Mouse (Mus musculus) stomach, embryonic 14.5 days (tissue): ENCODE measurements around the gene Camta2. TPM values are rescaled to one million over a fixed set of nuclear protein-coding genes. Genes with fewer than 3 reads are reported as not detected.
A peak's percentile ranks its signal among the peaks of the same experiment; 100 is the strongest.

Experiments used
- ATAC-seq: fragments of 200-750 bp; cut with Nextera tagmentation; 2 replicates; pipeline ENCODE4 v1.8.0; 2017; ENCODE audit warnings: low read depth, moderate TSS enrichment; ENCODE audit not compliant: insufficient number of reproducible peaks, insufficient read depth, low FRiP score
- H3K27ac ChIP-seq: fragments of 300-500 bp; sonication (generic); 2 replicates; pipeline ENCODE4 v1.5.1; 2014; ENCODE audit warnings: mild to moderate bottlenecking, low read length, moderate library complexity, mixed read lengths
- H3K27me3 ChIP-seq: fragments of 300-500 bp; sonication (generic); 2 replicates; pipeline ENCODE4 v1.6.1; 2014; ENCODE audit warnings: low read length, control low read depth, mixed read lengths; ENCODE audit not compliant: control insufficient read depth, insufficient read depth
- H3K36me3 ChIP-seq: fragments of 300-500 bp; sonication (generic); 2 replicates; pipeline ENCODE4 v1.6.1; 2014; ENCODE audit warnings: mild to moderate bottlenecking, control low read depth, low read length, moderate library complexity, mixed read lengths; ENCODE audit not compliant: control insufficient read depth, insufficient read depth
- H3K4me1 ChIP-seq: fragments of 300-500 bp; sonication (generic); 2 replicates; pipeline ENCODE4 v1.6.1; 2014; ENCODE audit warnings: low read length, control low read depth, mixed read lengths; ENCODE audit not compliant: control insufficient read depth, insufficient read depth
- H3K4me2 ChIP-seq: fragments of 300-500 bp; sonication (generic); replicated peaks from 2 replicates; pipeline ENCODE4 v1.6.1; 2014; ENCODE audit warnings: low read depth, low read length, control low read depth
- H3K4me3 ChIP-seq: fragments of 300-500 bp; sonication (generic); 2 replicates; pipeline ENCODE4 v1.5.1; 2014; ENCODE audit warnings: low read depth, low read length, control low read depth
- H3K9ac ChIP-seq: fragments of 300-500 bp; sonication (generic); replicated peaks from 2 replicates; pipeline ENCODE4 v1.6.1; 2014; ENCODE audit warnings: low read depth, mild to moderate bottlenecking, control low read depth, low read length, moderate library complexity, mixed read lengths
- H3K9me3 ChIP-seq: fragments of 300-500 bp; sonication (generic); 2 replicates; pipeline ENCODE4 v1.6.1; 2016; ENCODE audit warnings: low read depth, low read length, control low read depth; ENCODE audit not compliant: control insufficient read depth
- WGBS: fragments of 180-500 bp; shearing (Covaris S2); extraction: QIAGEN DNeasy Blood & Tissue Kit; methylation state at CpG from one replicate; pipeline ENCODE4 v1.1.7; 2014; 5-methylcytosine and 5-hydroxymethylcytosine counted together
- polyA plus RNA-seq: library from polyadenylated mRNA; unstranded; fragments of >200 nt; fragmentation: Nextera tagmentation; extraction: Ambion mirVana; gene quantifications from 2 replicates; pipeline ENCODE4 v1.2.1, GENCODE M21; 2014

Gene Camta2
- polyA plus RNA-seq, 1 experiment from 2014 or later: 19.2 TPM

DNA sequence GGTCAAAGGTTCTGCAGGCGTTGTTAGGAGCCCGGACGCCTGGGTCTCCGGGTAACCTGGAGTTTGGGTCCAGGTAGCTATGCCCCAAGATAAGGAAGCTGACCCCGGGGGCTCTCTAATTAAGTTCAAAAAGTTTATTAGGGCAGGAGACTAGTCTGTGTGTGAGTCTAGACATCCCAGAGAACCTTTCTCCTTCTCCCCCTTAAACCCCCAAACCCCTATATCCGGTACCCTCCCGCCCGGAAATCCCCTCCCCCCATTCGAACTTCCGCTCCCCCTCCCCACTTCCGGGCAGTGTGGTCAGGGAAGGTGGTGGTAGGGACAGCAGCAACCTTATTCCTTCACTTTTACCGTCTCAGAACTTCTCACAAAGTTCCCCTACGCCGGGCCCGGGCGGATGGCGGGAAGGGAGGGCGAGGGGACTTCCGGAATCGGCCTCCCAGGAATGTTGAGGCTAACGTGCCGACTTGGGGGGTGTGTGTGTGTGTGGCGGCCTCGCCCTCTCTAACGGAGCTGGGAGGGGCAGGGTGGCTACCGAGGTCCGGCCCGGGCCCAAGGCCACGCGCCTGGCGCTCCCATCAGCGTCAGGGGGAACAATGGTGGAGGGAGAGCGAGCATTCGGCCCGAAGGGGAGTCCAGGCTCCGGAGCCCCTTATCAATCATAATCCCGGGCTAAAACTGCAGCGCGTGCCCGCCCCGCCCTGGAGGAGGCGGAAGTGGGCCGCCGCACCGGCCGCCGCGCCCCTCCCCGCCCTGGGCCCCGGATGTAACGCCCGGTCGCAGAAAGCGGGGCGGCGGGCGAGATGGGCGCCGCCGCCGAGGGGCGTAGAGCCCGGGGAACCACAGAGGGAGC is 34.3 kb downstream of the Camta2 start:
- H3K27me3 ChIP-seq: no peaks in the 10 kb centered on the region
- WGBS: under 1% methylated on average over 62 of the region's 63 CpGs
- peaks cover 37% of the 10 kb centered on the region for H3K36me3 ChIP-seq
- H3K27ac ChIP-seq: peak overlapping the region; percentile 99
- peak overlapping the region; percentile 100 for H3K4me3 ChIP-seq
- ATAC-seq: peak; percentile 29; the same call in 1 of the 2 replicates
- H3K4me2 ChIP-seq: peak overlapping the region; percentile 85
- H3K9me3 ChIP-seq: no peaks in the 10 kb centered on the region
- H3K4me1 ChIP-seq: peaks cover 38% of the 10 kb centered on the region
- peak overlapping the region; percentile 98 for H3K9ac ChIP-seq

DNA sequence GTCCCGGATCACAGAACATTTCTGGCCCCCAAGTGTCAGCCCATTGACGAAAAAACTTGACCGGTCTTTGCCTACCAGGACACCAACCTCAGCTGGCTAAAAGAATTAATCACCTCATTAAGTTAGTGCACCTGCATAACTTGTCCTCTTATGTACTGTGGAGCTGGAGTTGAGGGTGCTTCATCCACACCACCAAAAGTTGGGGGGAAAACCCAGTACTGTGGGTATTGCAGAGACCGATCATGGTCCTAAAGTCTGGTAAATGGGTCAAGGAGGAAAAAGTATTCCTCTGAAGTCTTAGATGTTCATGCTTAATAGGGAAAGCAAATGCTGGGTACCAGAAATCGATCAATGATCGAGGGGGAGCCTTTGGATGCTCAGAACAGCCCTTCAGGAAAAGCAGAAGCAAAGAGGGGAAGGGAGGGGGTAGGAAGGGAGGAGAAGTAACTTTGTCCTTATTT is 35.0 kb downstream of the Camta2 start:
- WGBS: 43% methylated on average over 6 of the region's 6 CpGs
- Histone ChIP-seq H3K4me1 (peaks cover 42% of the 10 kb centered on the region), H3K27me3 (no peaks in the 10 kb centered on the region), H3K4me3 (peak overlapping the region; percentile 100), H3K27ac (peak overlapping the region; percentile 99), H3K9me3 (no peaks in the 10 kb centered on the region), H3K9ac (peak overlapping the region; percentile 98), H3K36me3 (peaks cover 40% of the 10 kb centered on the region), H3K4me2 (peak overlapping the region; percentile 85)
- no peak for ATAC-seq

DNA sequence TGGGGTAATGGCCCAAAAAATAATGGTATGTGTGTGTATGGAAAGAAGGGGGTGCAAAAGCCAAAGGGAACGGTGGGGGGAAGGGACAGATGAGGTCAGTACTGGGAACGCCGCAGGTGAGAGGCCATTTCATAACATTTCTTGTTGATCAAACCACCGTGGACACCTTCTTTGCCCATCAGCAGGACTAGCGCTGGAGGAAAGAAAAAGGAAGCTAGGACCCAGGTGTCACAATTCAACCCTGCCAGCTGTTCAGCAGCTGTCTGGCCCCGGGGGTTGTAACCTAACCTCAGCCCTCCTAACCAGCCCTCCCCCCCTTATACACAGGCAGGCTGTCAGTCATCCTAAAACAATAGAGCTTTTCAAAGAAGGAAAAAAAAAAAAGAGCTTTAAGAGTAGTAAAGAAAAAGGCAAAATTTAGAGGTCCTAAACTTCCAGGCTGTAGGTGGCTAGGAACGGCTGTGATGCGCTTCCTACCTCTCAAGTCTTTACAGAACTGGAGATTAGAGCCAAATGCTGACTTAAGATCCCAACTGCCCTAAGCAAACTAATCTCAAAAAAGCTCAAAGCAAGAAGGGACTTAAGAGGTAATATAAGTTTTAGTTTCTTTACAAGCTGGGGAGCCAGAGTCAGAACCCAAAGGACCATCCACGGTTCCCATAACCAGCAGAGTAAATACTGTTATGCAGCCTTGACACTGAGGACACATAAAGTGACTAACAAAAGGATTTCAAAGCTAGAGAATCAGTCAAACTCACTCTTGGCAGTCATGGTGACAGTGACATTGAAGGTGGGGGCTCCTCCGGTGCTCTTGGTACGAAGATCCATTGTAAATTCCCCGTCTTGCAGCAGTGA is 35.6 kb downstream of the Camta2 start:
- peak overlapping the region; percentile 99; the same call in 1 of the 2 replicates for H3K27ac ChIP-seq
- H3K36me3 ChIP-seq: peaks cover 40% of the 10 kb centered on the region
- peak overlapping the region; percentile 100 for H3K4me3 ChIP-seq
- no peak for ATAC-seq
- H3K4me2 ChIP-seq: peak overlapping the region; percentile 85
- no peaks in the 10 kb centered on the region for H3K9me3 ChIP-seq
- no peaks in the 10 kb centered on the region for H3K27me3 ChIP-seq
- peaks cover 41% of the 10 kb centered on the region for H3K4me1 ChIP-seq
- 59% methylated on average over 12 of the region's 12 CpGs for WGBS
- peak overlapping the region; percentile 98; the same call in 1 of the 2 replicates for H3K9ac ChIP-seq

DNA sequence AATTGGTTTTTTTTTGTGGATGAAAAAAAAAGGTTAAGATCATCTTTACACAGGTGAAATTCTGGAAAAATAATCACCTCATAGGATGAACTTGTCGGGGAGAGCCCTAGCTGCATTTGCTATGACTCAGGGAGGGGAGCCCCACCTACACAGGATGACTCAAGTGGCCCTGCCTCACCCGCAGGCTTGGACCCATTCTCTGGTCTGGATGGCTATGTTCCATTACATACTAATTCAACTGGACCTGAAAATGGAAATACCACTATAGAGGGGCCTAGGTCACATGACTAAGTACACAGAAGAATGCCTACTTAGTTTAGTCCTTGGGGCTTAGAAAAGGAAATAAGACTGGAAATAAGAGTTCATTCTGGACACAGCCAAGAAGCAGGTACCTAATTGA is 36.5 kb downstream of the Camta2 start:
- Histone ChIP-seq H3K27me3 (no peaks in the 10 kb centered on the region), H3K9me3 (no peaks in the 10 kb centered on the region), H3K4me3 (peak overlapping the region; percentile 100; the same call in 1 of the 2 replicates), H3K4me1 (peaks cover 32% of the 10 kb centered on the region), H3K36me3 (peaks cover 40% of the 10 kb centered on the region), H3K9ac (no peak overlapping the region), H3K27ac (no peak overlapping the region), H3K4me2 (peak overlapping the region; percentile 85; the same call in 1 of the 2 replicates)
- ATAC-seq: no peak
- WGBS: 60% methylated on average over 2 of the region's 2 CpGs

DNA sequence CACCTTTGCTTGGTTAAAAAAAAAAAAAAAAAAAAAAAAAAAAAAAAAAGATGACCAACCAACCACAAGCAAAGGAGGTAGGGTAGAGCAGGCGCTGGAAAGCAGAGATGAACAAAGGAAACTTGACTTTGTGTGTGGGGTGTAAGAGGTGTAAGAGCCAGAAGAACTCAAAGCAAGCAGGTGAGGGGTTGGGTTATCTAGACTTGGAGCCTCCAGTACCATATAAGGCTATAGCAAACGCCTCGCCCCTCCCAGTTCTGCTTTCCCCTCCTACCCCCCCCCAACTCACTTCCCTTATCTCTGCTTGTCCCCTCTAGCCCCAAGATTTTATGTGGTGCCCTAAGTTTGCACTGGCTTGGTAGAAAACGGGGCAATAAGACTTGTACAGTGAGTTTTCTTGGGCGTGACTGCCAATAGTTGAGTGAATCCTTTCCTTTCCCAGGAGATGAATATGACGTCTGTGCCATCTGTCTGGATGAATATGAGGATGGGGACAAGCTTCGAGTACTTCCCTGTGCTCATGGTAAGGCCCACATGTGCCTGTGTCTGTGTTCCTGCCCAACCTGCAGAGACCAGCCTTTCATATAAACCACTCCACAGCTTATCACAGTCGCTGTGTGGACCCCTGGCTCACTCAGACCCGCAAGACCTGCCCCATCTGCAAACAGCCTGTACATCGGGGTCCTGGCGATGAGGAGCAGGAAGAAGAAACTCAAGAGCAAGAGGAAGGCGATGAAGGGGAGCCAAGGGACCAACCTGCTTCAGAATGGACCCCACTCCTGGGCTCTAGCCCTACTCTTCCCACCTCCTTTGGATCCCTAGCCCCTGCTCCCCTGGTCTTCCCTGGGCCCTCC is 37.4 kb downstream of the Camta2 start:
- Histone ChIP-seq H3K9ac (no peak overlapping the region), H3K36me3 (peaks cover 41% of the 10 kb centered on the region), H3K9me3 (no peaks in the 10 kb centered on the region), H3K4me1 (peaks cover 35% of the 10 kb centered on the region), H3K27ac (peak overlapping the region; percentile 63), H3K4me3 (peak overlapping the region; percentile 100; the same call in 1 of the 2 replicates), H3K4me2 (peak overlapping the region; percentile 85; the same call in 1 of the 2 replicates), H3K27me3 (no peaks in the 10 kb centered on the region)
- no peak for ATAC-seq
- 70% methylated on average over 12 of the region's 12 CpGs for WGBS

DNA sequence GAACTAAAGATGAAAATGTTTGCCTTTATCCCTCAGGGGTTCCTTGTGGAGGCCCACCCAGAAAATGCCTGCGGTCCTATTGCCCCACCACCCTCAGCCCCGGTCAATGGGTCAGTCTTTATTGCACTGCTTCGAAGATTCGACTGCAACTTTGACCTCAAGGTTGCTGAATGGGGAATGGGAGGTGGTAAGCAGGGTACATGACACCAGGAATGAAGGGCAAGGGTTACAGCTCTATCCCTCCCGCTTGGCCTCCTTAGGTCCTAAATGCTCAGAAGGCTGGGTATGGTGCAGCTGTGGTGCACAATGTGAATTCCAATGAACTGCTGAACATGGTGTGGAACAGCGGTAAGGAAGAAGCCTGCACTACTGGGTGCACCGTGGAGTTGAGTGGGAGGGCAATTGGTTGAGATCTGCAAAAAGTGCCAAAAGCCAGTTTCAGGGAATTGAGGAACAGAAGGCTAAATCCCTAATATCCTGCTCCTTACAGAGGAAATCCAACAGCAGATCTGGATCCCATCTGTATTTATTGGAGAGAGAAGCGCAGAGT is 38.6 kb downstream of the Camta2 start:
- Histone ChIP-seq H3K9ac (no peak overlapping the region), H3K36me3 (peaks cover 51% of the 10 kb centered on the region), H3K27ac (peak overlapping the region; percentile 45; the same call in 1 of the 2 replicates), H3K4me2 (no peak overlapping the region), H3K9me3 (no peaks in the 10 kb centered on the region), H3K4me3 (no peak overlapping the region; the same call in 1 of the 2 replicates), H3K4me1 (peaks cover 38% of the 10 kb centered on the region), H3K27me3 (no peaks in the 10 kb centered on the region)
- no peak for ATAC-seq
- 83% methylated on average over 8 of the region's 8 CpGs for WGBS

DNA sequence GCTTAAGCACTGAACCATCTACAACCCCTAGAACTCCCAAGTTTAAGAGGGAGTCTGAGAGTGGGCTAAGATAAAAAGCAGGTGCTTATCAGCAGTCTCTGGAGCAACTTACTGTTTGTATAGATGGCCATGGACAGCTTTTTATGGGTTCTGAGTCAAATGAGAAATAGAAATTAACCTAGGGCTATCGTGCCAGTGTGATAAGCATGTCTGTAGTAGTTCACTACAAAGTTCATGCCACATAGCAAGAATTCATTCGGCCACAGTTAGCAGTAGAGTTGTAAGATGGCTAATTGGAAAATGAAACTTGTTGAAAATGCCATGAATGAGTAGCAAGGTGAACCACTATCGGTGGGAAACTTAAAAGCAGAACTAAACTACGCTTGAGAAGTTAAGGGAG is 39.4 kb downstream of the Camta2 start:
- Histone ChIP-seq H3K27me3 (no peaks in the 10 kb centered on the region), H3K9me3 (no peaks in the 10 kb centered on the region), H3K4me2 (peak overlapping the region; percentile 90), H3K4me3 (peak overlapping the region; percentile 72), H3K36me3 (peaks cover 53% of the 10 kb centered on the region), H3K4me1 (peaks cover 38% of the 10 kb centered on the region), H3K27ac (no peak overlapping the region), H3K9ac (peak overlapping the region; percentile 59; the same call in 1 of the 2 replicates)
- ATAC-seq: no peak
- WGBS: 81% methylated on average over 4 of the region's 4 CpGs
